Mouse (Mus musculus): ENCODE measurements around the gene Prrc2a.

The Prrc2a gene

GRCm38 (mm10) chr17:35103221-35103690 is 61.4 kb downstream of the Prrc2a start:
- no peak for DNase-seq (ENCODE audit: inconsistent ontology term)

DNA sequence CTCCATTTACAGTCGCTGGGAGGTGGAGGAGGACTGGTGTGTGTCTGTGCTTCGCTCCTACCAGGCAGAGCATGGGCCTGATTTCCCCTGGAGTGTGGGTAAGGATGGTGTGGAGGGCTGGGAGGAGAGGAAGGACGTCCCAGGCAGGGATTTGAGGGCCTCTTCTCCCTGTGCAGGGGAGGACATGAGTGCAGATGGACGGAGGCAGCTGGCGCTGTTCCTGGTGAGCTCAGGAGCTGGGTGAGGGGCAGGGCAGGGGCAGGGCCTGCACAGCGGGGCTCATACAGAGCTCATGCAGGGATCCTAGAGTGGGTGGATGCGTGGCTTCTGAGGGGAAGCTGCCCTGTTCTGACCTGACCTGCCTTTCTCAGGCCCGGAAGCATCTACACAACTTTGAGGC is 62.4 kb downstream of the Prrc2a start:
- no peak for DNase-seq (ENCODE audit: inconsistent ontology term)

GRCm38 (mm10) chr17:35101161-35101560 is 63.5 kb downstream of the Prrc2a start:
- DNase-seq (ENCODE audit: inconsistent ontology term) = no peak

GRCm38 (mm10) chr17:35100196-35100765 is 64.4 kb downstream of the Prrc2a start:
- DNase-seq (ENCODE audit: inconsistent ontology term) = no peak

Data from Muller cell, postnatal 12 days (primary cell).